Mouse (Mus musculus): ENCODE results near the gene Atp1a4.

GRCm38 (mm10) chr1:172277172-172277571 lies 19.0 kb upstream of the Atp1a4 start:
- no peak for TF ChIP-seq CTCF (IDR thresholded peaks at IDR 0.05; ENCODE audit: insufficient read depth, low read length)
- no peak for TF ChIP-seq POLR2A (IDR thresholded peaks at IDR 0.05; ENCODE audit: borderline replicate concordance, extremely low read depth, low read depth, low read length)

All from lung, adult 2 months (tissue).